Mouse (Mus musculus) MEL (cell line): ENCODE results near the gene Fbxl12.

Source experiments
- EP300 ChIP-seq, 2 experiments: IDR thresholded peaks; 2 replicates each; pipeline ENCODE4 v1.6.1; 2011; ENCODE audit warnings: improper control_type of control experiment in 2 of 2, low read length in 2 of 2, low read depth in 1 of 2, mild to moderate bottlenecking in 1 of 2
- HCFC1 ChIP-seq: IDR thresholded peaks from 2 replicates; pipeline ENCODE4 v1.6.1; 2012; ENCODE audit warnings: low read depth, mild to moderate bottlenecking, inconsistent platforms, low read length, improper control_type of control experiment, moderate library complexity
- POLR2A ChIP-seq, 2 experiments: IDR thresholded peaks; 2 replicates each; pipeline ENCODE4 v1.6.1; 2011 to 2012; ENCODE audit warnings: low read length in 2 of 2, mild to moderate bottlenecking in 2 of 2, control low read depth in 1 of 2, improper control_type of control experiment in 1 of 2, low read depth in 1 of 2, moderate library complexity in 1 of 2; ENCODE audit not compliant: control insufficient read depth in 1 of 2, insufficient read depth in 1 of 2, poor library complexity in 1 of 2
- RCOR1 ChIP-seq: IDR thresholded peaks from 2 replicates; pipeline ENCODE4 v1.6.1; 2012; ENCODE audit warnings: low read depth, mild to moderate bottlenecking, inconsistent platforms, low read length, improper control_type of control experiment

GRCm38 (mm10) chr9:20643781-20644180, 786 bp downstream of the Fbxl12 start:
- TF ChIP-seq EP300 (IDR thresholded peaks at IDR 0.05; ENCODE audit: low read depth in 1 of 2, low read length in 2 of 2): no peak
- no peak for TF ChIP-seq POLR2A (IDR thresholded peaks at IDR 0.05; ENCODE audit: control insufficient read depth in 1 of 2, insufficient read depth in 1 of 2, low read depth in 1 of 2, low read length in 2 of 2, poor library complexity in 1 of 2)
- no peak for TF ChIP-seq HCFC1
- no peak for TF ChIP-seq RCOR1
